Mouse (Mus musculus): ENCODE data around the gene Impg1. TPM values are rescaled to one million over a fixed set of nuclear protein-coding genes. Genes with fewer than 3 reads are reported as not detected.
"Not testable (repeated sequence)": the region's sequence is repeated elsewhere in the genome, so short reads cannot be mapped to it uniquely, and the experiment has no call there.

Impg1 gene
- polyA plus RNA-seq, 1 experiment from 2014 or later: not detected

DNA sequence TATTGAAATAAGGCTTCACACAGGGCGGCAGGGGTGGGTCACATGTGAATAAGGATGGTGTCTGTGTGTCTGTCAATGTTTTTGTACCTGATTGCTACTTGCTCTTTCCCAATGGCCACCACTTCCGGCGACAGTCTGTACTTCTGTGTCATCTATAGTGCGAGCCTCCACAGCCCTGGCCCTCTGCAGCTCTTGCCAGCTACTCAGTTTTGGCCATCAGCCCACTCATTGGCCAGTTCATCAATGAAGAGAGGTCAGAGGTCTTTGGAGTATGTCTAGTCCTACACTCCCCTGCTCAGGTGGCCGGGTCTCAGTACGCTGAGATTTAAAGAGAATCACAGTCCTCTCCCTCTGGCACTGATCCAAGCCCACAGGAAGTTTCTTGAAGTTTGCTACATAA lies 127.3 kb downstream of the Impg1 start:
- no peak for DNase-seq (ENCODE audit: low spot score)
- H3K4me3 ChIP-seq: no peak overlapping the region
- 88% methylated on average over 6 of the region's 6 CpGs for WGBS
- peaks cover 4% of the 10 kb centered on the region for H3K27me3 ChIP-seq (ENCODE audit: low read depth, poor library complexity, severe bottlenecking)
- H3K4me1 ChIP-seq: peaks cover 9% of the 10 kb centered on the region; the same call in 1 of the 2 replicates
- H3K9me3 ChIP-seq (replicated peaks): no peaks in the 10 kb centered on the region
- H3K36me3 ChIP-seq: no peaks in the 10 kb centered on the region
- H3K27ac ChIP-seq (replicated peaks): no peak overlapping the region

DNA sequence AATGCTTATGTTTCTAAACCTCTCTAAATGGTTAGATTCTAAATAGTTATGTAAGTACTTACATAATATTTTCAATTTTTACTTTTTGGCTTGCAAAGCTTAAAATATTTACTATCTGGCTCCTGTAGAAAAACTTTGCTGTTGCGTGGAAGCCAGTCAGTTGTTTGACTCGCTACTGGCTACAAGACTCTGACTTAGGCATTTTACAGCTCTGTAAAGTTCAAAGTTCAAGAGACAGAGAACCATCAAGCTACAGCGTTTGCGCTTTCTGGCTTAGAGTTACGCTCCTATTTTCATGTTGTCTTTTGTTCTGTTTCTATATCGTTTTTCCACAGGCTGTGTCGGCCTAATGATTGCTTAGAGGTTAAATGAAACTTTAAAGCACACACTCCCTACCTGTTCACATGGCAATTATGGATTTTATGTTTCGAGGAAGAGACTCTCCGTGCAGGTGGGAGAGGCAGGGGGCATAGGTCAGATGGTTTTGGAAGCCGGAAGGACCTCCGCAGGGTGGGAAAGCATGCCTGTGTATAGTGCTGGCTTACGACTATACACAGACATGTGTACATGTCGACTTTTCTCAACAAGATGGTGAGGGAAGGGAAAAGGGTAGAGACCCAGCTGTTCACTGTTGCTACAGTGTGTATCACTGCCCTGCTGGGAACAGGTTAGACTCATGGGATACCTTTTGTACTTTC lies 129.5 kb downstream of the Impg1 start:
- 90% methylated on average over 13 of the region's 13 CpGs for WGBS
- no peak overlapping the region for H3K27ac ChIP-seq (replicated peaks)
- no peaks in the 10 kb centered on the region for H3K36me3 ChIP-seq
- H3K4me1 ChIP-seq: peaks cover 16% of the 10 kb centered on the region
- H3K27me3 ChIP-seq (ENCODE audit: low read depth, poor library complexity, severe bottlenecking): peaks cover 9% of the 10 kb centered on the region
- H3K4me3 ChIP-seq: no peak overlapping the region
- no peak for DNase-seq (ENCODE audit: low spot score)
- H3K9me3 ChIP-seq (replicated peaks): no peaks in the 10 kb centered on the region

DNA sequence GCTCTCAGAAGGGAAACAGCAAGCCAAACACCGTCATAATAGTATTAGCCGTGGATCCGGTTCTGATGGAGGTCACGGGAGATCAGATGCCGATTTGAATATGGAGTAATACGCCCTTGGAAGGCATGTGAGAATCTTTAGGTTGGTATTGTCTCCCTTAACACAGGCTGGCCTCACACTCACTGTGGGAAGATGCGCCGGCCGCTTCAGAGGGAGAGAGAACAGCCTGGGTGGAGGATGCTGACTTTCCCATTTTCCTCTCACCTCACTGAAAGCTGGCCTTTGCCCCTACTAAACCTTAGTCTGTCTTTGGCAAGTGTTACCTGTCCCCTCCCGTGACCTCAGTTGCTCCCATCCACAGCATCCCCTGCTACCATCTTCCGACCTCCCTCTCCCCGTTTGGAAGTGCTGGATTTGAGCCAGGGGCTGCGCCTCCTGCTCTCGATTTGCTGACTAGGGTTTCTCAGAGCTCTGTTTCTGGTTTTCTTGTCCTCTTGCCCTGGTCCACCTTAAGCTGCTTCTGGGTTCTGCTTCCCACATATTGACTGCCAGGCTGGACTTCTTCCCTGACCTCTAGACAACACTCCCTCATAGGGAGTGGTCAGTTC lies 131.2 kb downstream of the Impg1 start:
- no peak overlapping the region for H3K27ac ChIP-seq (replicated peaks)
- no peaks in the 10 kb centered on the region for H3K9me3 ChIP-seq (replicated peaks)
- 68% methylated on average over 14 of the region's 14 CpGs for WGBS
- DNase-seq (ENCODE audit: low spot score): no peak
- H3K4me1 ChIP-seq: peaks cover 16% of the 10 kb centered on the region
- no peak overlapping the region for H3K4me3 ChIP-seq
- no peaks in the 10 kb centered on the region for H3K36me3 ChIP-seq
- H3K27me3 ChIP-seq (ENCODE audit: low read depth, poor library complexity, severe bottlenecking): peaks cover 9% of the 10 kb centered on the region

DNA sequence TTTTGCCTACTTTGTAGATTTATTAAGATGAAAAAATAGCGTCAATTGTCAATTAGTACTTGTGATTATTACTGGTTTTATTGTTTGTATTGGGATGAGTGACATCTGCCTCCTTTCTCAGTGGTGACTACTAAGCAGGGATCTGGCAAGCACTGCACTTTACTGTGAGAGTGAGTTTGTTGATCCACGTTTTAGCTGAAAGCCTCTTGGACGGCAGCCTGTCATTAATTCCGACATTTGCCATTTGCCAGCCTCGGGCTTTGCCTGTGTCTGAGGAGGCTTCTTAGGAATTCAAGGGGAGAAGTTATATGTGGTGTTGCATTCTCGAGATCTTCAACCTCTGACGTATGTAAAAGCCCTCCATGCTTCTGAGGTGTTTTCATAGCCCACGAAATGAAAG lies 131.8 kb downstream of the Impg1 start:
- Histone ChIP-seq H3K4me1 (peaks cover 16% of the 10 kb centered on the region), H3K27me3 (ENCODE audit: low read depth, poor library complexity, severe bottlenecking) (peaks cover 9% of the 10 kb centered on the region), H3K9me3 (replicated peaks) (no peaks in the 10 kb centered on the region), H3K4me3 (no peak overlapping the region), H3K36me3 (no peaks in the 10 kb centered on the region), H3K27ac (replicated peaks) (no peak overlapping the region)
- 72% methylated on average over 8 of the region's 8 CpGs for WGBS
- DNase-seq (ENCODE audit: low spot score): no peak

DNA sequence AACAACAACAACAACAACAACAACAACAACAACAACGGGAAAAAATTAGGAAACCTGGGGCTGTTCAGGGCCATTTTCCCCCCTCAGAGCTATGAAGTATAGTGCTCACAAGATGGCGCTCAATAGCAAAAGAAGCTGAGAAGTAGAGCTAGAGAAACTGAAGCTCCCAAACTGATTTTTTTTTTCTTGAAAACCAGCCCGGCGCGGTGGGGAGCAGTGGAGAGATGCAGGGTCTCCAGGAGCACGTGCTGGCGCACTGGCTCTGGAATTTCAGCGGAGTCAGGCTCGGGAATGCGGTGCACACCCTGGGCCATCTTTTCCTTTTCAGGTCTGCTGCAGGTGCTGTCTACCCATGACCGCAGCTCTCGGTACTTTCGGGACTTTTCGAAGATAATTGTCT lies 133.1 kb downstream of the Impg1 start:
- H3K4me1 ChIP-seq: peaks cover 16% of the 10 kb centered on the region
- H3K36me3 ChIP-seq: no peaks in the 10 kb centered on the region
- no peaks in the 10 kb centered on the region for H3K9me3 ChIP-seq (replicated peaks)
- peak overlapping the region; percentile 38 for H3K4me3 ChIP-seq
- peaks cover 9% of the 10 kb centered on the region for H3K27me3 ChIP-seq (ENCODE audit: low read depth, poor library complexity, severe bottlenecking)
- H3K27ac ChIP-seq (replicated peaks): 0 out of 2 replicates have a peak overlapping the region, but pooled peaks have one; percentile 23
- WGBS: 24% methylated on average over 14 of the region's 14 CpGs
- peak; percentile 55 for DNase-seq (ENCODE audit: low spot score)

DNA sequence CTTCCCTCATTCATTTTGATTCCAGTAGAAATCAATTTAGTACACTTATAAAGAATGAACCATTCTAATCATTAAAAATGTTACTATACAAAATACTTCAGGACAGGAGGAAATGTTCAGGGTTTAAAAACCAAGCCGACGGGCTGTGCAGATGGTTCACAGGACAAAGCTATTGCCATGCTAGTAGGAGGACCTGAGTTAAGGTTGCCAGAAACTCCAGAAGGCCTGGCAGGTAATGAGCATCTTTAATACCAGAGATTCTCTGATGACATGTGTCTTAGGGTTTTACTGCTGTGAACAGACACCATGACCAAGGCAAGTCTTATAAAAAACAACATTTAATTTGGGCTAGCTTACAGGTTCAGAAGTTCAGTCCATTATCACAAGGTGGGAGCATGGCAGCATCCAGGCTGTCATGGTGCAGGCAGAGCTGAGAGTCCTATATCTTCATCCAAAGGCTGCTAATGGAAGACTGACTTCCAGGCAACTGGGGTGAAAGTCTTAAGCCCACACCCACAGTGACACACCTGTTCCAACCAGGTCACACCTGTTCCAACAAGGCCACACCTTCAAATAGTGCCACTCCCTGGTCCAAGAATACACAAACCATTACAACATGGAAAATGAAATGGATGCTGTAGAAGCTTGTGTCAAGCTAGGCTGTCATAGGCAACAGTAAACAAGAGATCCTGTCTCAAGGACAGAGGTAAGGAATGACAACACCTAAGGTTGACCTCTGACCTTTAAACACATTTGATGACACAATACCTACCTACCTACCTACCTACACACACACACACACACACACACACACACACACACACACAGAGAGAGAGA lies 144.0 kb downstream of the Impg1 start:
- not testable (repeated sequence) for H3K4me3 ChIP-seq; H3K27me3 ChIP-seq (ENCODE audit: low read depth, poor library complexity, severe bottlenecking); H3K36me3 ChIP-seq; H3K4me1 ChIP-seq; H3K27ac ChIP-seq (replicated peaks); DNase-seq (ENCODE audit: low spot score); H3K9me3 ChIP-seq (replicated peaks)
- 87% methylated on average over 2 of the region's 2 CpGs for WGBS

DNA sequence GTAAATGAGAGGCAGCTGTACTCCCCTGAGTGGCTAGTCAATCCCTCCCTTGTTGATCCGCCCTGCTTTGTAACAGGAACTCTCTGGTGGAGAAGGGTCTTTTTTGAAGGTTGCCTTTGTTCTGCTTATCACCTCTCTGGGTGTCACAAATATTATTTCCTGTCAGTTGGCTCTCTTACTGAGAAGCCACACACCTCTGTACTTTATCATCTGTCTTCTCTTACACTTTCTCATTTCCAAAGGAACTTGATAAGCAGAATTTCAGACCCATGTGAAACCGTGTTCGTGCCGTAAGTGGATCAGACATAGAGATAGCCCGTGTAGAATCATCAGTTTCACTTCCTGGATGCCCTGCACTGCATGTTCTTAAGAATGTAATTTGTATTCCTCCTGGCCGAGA lies 147.3 kb downstream of the Impg1 start:
- 89% methylated on average over 6 of the region's 6 CpGs for WGBS
- no peaks in the 10 kb centered on the region for H3K27me3 ChIP-seq (ENCODE audit: low read depth, poor library complexity, severe bottlenecking)
- H3K4me3 ChIP-seq: no peak overlapping the region
- H3K36me3 ChIP-seq: no peaks in the 10 kb centered on the region
- H3K4me1 ChIP-seq: no peaks in the 10 kb centered on the region
- no peaks in the 10 kb centered on the region for H3K9me3 ChIP-seq (replicated peaks)
- no peak for DNase-seq (ENCODE audit: low spot score)
- H3K27ac ChIP-seq (replicated peaks): no peak overlapping the region

DNA sequence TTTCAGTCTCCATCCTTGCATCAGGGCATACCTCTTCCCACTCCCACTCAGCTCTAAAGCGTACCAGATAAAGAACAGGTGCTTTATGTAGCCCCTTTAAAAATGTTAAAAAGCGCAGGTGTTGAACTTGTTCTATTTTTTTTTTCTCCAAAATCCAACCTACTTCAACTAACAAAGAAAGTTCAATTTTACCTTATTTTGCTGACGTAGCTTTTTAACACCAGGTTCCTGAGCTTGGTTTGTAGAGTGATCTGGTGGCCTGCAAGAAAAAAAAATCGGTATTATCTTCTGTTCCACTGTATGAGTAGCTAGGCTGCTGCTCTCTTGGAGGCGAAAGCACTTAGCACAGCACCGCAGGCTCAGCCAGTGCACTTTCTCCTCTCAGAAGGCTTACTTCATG lies 149.4 kb downstream of the Impg1 start:
- DNase-seq (ENCODE audit: low spot score): no peak
- H3K27me3 ChIP-seq (ENCODE audit: low read depth, poor library complexity, severe bottlenecking): no peaks in the 10 kb centered on the region
- H3K36me3 ChIP-seq: no peaks in the 10 kb centered on the region
- H3K27ac ChIP-seq (replicated peaks): no peak overlapping the region
- no peaks in the 10 kb centered on the region for H3K9me3 ChIP-seq (replicated peaks)
- no peaks in the 10 kb centered on the region for H3K4me1 ChIP-seq
- H3K4me3 ChIP-seq: no peak overlapping the region
- WGBS: 93% methylated on average over 6 of the region's 6 CpGs

DNA sequence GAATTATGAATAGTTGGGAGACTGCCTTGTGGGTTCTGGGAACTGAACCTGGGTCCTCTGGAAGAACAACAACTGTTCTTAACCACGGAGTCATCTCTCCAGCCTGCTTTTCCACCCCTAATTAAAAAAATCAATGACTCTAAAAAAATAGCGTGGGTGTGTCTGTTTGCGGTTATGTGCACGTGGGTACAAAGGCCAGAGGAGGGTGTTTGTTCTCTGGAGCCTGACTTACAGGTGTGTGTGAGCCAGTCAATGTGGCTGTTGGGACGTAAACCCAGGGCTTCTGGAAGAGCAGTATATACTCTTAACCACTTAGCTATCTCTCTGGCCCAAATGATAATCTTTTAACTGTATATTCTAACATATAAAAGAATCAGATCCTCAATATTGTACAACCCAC lies 151.7 kb downstream of the Impg1 start:
- WGBS: 85% methylated on average over 5 of the region's 5 CpGs
- H3K9me3 ChIP-seq (replicated peaks): no peaks in the 10 kb centered on the region
- H3K4me1 ChIP-seq: no peaks in the 10 kb centered on the region
- no peak overlapping the region for H3K27ac ChIP-seq (replicated peaks)
- DNase-seq (ENCODE audit: low spot score): no peak
- H3K27me3 ChIP-seq (ENCODE audit: low read depth, poor library complexity, severe bottlenecking): no peaks in the 10 kb centered on the region
- no peaks in the 10 kb centered on the region for H3K36me3 ChIP-seq
- H3K4me3 ChIP-seq: no peak overlapping the region

DNA sequence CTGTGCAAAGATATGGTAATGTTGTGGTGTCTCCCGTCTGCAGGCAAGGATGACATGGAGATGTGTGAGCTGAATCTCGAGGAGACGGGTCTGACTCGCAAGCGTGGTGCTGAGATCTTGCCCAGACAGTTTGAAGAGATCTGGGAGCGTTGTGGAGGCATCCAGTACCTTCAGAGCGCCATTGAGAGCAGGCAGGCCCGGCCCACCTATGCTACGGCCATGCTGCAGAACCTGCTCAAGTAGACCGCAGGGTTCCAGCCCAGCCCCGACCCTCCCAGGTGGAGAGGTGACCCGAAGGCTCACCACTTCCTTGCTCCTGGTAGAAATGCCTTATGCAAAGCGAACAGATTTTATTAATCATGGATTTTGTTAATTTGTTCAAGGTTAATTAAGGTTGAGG lies 157.7 kb downstream of the Impg1 start:
- 87% methylated on average over 13 of the region's 13 CpGs for WGBS
- no peak overlapping the region for H3K4me3 ChIP-seq
- H3K27me3 ChIP-seq (ENCODE audit: low read depth, poor library complexity, severe bottlenecking): no peaks in the 10 kb centered on the region
- H3K27ac ChIP-seq (replicated peaks): no peak overlapping the region
- no peaks in the 10 kb centered on the region for H3K9me3 ChIP-seq (replicated peaks)
- no peak for DNase-seq (ENCODE audit: low spot score)
- no peaks in the 10 kb centered on the region for H3K4me1 ChIP-seq
- H3K36me3 ChIP-seq: no peaks in the 10 kb centered on the region

DNA sequence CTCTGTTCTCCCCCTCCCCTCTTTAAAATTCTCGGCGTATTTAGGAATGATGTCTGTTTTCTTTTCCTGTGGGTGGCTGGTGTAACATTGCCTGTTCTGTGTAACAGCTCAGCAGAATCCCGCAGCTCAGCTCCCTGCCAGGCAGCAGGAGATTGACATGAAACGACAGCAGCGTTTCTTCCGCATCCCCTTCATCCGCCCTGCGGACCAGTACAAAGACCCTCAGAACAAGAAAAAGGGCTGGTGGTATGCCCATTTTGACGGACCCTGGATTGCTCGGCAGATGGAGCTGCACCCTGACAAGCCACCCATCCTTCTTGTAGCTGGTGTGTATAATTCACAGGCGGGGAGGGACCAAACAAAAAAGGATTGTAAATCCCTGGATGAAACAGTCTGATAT lies 158.4 kb downstream of the Impg1 start:
- Histone ChIP-seq H3K4me1 (no peaks in the 10 kb centered on the region), H3K27ac (replicated peaks) (no peak overlapping the region), H3K4me3 (no peak overlapping the region), H3K27me3 (ENCODE audit: low read depth, poor library complexity, severe bottlenecking) (no peaks in the 10 kb centered on the region), H3K9me3 (replicated peaks) (no peaks in the 10 kb centered on the region), H3K36me3 (no peaks in the 10 kb centered on the region)
- no peak for DNase-seq (ENCODE audit: low spot score)
- WGBS: 56% methylated on average over 11 of the region's 11 CpGs

DNA sequence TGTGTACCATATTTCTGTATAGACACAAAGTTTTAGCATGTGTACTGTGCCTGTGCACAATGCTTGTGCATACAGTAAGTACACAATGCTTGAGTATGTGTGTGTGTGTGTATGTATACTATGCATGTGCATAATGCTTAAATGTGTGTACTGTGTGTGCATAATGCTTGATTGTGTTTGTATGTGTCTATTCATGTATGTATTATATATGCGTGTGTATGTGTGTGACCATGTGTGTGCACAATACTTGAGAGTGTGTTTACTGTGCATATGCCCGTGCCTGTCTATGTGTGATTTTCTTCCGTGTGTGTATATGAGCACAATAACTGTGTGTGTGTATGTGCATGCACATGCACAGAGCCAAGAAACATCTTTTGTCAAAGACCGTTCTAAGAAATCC lies 158.9 kb downstream of the Impg1 start:
- H3K27ac ChIP-seq (replicated peaks): no peak overlapping the region
- no peak overlapping the region for H3K4me3 ChIP-seq
- no peaks in the 10 kb centered on the region for H3K27me3 ChIP-seq (ENCODE audit: low read depth, poor library complexity, severe bottlenecking)
- no peaks in the 10 kb centered on the region for H3K9me3 ChIP-seq (replicated peaks)
- no peaks in the 10 kb centered on the region for H3K36me3 ChIP-seq
- WGBS: 89% methylated on average over 4 of the region's 4 CpGs
- DNase-seq (ENCODE audit: low spot score): no peak
- H3K4me1 ChIP-seq: no peaks in the 10 kb centered on the region

DNA sequence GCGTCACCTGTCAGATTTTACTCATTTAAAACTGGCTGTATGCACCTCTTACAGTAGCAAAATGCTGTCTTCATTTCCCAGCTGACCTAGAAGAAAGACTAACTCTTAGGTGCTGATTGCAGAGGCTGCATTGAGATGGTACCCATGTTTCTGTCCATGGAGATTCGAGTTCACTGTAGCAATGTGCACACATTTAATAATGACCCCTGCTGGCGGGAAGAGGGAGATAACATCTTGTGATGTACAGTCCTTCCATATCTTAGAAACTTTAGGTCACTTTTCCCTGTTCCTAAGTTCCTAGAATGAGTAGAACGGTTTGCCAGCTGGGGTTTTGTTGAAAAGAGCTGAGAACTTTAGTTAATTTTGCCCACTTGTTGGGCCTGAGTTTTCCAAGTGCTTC lies 161.8 kb downstream of the Impg1 start:
- H3K4me1 ChIP-seq: no peaks in the 10 kb centered on the region
- H3K27ac ChIP-seq (replicated peaks): no peak overlapping the region
- H3K27me3 ChIP-seq (ENCODE audit: low read depth, poor library complexity, severe bottlenecking): no peaks in the 10 kb centered on the region
- DNase-seq (ENCODE audit: low spot score): no peak
- H3K9me3 ChIP-seq (replicated peaks): no peaks in the 10 kb centered on the region
- no peak overlapping the region for H3K4me3 ChIP-seq
- H3K36me3 ChIP-seq: no peaks in the 10 kb centered on the region
- 78% methylated on average over 4 of the region's 4 CpGs for WGBS

Measured in midbrain, embryonic 10.5 days (tissue).